Mouse (Mus musculus) heart, embryonic 11.5 days (tissue): ENCODE data around the gene Gpr152. TPM values are rescaled to one million over a fixed set of nuclear protein-coding genes. Genes with fewer than 3 reads are reported as not detected.

ENCODE experiments used
- ATAC-seq: fragments of 200-750 bp; cut with Nextera tagmentation; replicated peaks from 2 replicates; pipeline ENCODE4 v1.8.0; 2017; ENCODE audit warnings: moderate library complexity; ENCODE audit not compliant: insufficient number of reproducible peaks, low FRiP score, low TSS enrichment
- H3K27ac ChIP-seq: fragments of 300-500 bp; sonication (generic); 2 replicates; pipeline ENCODE4 v1.5.1; 2014; ENCODE audit warnings: mild to moderate bottlenecking, low read depth, low read length
- H3K27me3 ChIP-seq: fragments of 300-500 bp; sonication (generic); 2 replicates; pipeline ENCODE4 v1.6.1; 2014; ENCODE audit warnings: mild to moderate bottlenecking, low read length, mixed read lengths; ENCODE audit not compliant: control insufficient read depth, insufficient read depth
- H3K36me3 ChIP-seq: fragments of 300-500 bp; sonication (generic); 2 replicates; pipeline ENCODE4 v1.6.1; 2014; ENCODE audit warnings: mild to moderate bottlenecking, low read length, moderate library complexity, mixed read lengths; ENCODE audit not compliant: control insufficient read depth, insufficient read depth
- H3K4me1 ChIP-seq: fragments of 300-500 bp; sonication (generic); 2 replicates; pipeline ENCODE4 v1.6.1; 2014; ENCODE audit warnings: low read length; ENCODE audit not compliant: control insufficient read depth, insufficient read depth
- H3K4me2 ChIP-seq: fragments of 300-500 bp; sonication (generic); 2 replicates; pipeline ENCODE4 v1.6.1; 2014; ENCODE audit warnings: mild to moderate bottlenecking, moderate library complexity
- H3K4me3 ChIP-seq: fragments of 300-500 bp; sonication (generic); 2 replicates; pipeline ENCODE4 v1.5.1; 2014; ENCODE audit warnings: low read depth, low read length
- H3K9ac ChIP-seq: fragments of 300-500 bp; sonication (generic); 2 replicates; pipeline ENCODE4 v1.6.1; 2014; ENCODE audit warnings: mild to moderate bottlenecking, low read depth, low read length, moderate library complexity
- H3K9me3 ChIP-seq: fragments of 300-500 bp; sonication (generic); replicated peaks from 2 replicates; pipeline ENCODE4 v1.6.1; 2016; ENCODE audit warnings: low read length; ENCODE audit not compliant: control insufficient read depth
- WGBS: fragments of 180-500 bp; shearing (Covaris S2); extraction: QIAGEN DNeasy Blood & Tissue Kit; methylation state at CpG from one replicate; pipeline ENCODE4 v1.1.7; 2014; ENCODE audit not compliant: insufficient replicate concordance; 5-methylcytosine and 5-hydroxymethylcytosine counted together
- polyA plus RNA-seq: library from polyadenylated mRNA; unstranded; fragments of >200 nt; fragmentation: Nextera tagmentation; extraction: Ambion mirVana; gene quantifications from 2 replicates; pipeline ENCODE4 v1.2.1, GENCODE M21; 2014

The Gpr152 gene
- polyA plus RNA-seq, 1 experiment from 2014 or later: not detected

DNA sequence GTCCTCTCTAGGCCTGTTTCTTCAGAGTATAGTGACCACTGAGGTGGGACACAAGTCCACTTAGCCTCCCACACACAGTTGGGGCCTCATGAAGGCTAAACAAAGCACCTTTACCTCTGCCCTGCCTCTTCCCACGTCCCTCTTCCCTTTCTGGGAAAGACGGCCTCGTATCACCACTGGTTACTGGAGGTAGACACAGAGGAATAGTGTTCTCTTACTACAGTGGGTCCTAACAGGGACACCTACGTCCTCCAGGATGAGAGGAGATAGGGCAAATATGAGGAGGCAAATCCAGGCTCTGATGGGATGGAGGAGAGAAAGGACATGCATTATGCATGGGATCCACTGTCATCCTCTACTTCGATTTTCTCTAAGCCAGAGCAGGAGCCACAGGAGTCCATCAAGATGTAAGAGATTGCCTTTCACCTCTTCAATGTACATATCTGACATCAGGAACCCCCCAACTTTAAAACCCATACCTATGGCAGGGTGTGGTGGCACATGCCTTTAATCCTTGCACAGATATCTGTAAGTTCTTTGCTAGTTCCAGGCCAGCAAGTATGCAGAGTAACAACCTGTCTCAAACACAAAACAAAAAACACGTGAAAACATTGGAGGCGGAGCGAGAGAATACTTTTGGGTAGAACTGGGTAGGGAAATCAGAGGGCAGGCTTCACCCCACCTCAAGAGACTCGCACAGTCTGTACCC is 8.3 kb downstream of the Gpr152 start:
- WGBS: 36% methylated on average over 9 of the region's 9 CpGs
- Histone ChIP-seq H3K9ac (peak overlapping the region; percentile 94), H3K4me3 (peak overlapping the region; percentile 97), H3K27ac (no peak overlapping the region), H3K4me2 (peak overlapping the region; percentile 91), H3K27me3 (no peaks in the 10 kb centered on the region), H3K4me1 (peaks cover 7% of the 10 kb centered on the region), H3K9me3 (no peaks in the 10 kb centered on the region; the same call in 1 of the 2 replicates), H3K36me3 (peaks cover 12% of the 10 kb centered on the region; the same call in 1 of the 2 replicates)
- ATAC-seq: no peak

DNA sequence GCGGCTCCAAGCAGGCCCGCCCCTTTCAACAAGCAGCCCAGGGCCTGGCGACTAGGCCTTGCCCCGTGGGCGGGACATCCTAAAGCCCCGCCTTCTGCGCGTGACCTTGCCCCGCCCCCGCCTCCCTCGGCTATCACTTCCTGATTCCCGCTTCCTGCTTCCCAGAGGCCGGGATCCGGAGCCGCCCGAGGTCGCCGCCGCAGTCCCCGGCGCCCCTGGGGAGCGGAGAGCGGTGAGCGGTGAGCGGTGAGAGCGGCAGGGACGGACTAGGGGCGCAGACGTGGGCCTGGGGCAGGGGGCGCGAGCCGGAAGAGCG is 8.9 kb downstream of the Gpr152 start, which contains the start of gene Coro1b:
Gene Coro1b (plus strand): TSS at position 129 of the 316 bp plus-strand sequence.
- peaks cover 14% of the 10 kb centered on the region; the same call in 1 of the 2 replicates for H3K36me3 ChIP-seq
- no peaks in the 10 kb centered on the region for H3K27me3 ChIP-seq
- peak; percentile 90 for ATAC-seq
- peak within 1 kb of the TSS; percentile 97 for H3K4me3 ChIP-seq
- no peaks in the 10 kb centered on the region; the same call in 1 of the 2 replicates for H3K9me3 ChIP-seq
- H3K4me1 ChIP-seq: peaks cover 7% of the 10 kb centered on the region
- H3K9ac ChIP-seq: peak within 1 kb of the TSS; percentile 94
- peak within 1 kb of the TSS; percentile 91 for H3K4me2 ChIP-seq
- 0% methylated on average over 33 of the region's 33 CpGs for WGBS
- peak within 1 kb of the TSS; percentile 70 for H3K27ac ChIP-seq

DNA sequence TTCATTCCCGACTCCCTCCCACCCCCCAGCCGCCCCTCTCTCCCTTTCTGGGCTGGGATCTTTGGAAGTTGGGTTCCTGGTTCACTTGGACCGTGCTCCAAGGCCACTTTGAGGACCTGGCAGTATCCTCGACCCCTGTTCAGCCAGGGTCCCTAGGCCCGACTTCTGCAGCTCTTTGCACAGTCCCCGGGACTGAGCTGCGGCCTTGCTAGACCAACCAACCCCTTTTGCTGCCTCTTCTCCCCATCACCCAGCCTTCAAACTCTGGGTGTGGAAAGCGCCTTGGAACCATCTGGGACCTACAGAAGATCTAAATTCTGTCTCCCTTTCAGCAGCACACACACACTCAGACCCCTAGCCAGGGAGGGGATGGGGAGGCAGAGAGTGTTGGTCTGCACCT is 9.2 kb downstream of the Gpr152 start:
- Histone ChIP-seq H3K9ac (peak overlapping the region; percentile 94), H3K4me2 (peak overlapping the region; percentile 91), H3K9me3 (no peaks in the 10 kb centered on the region; the same call in 1 of the 2 replicates), H3K4me1 (peaks cover 7% of the 10 kb centered on the region), H3K4me3 (peak overlapping the region; percentile 97), H3K27me3 (no peaks in the 10 kb centered on the region), H3K36me3 (peaks cover 15% of the 10 kb centered on the region; the same call in 1 of the 2 replicates), H3K27ac (peak overlapping the region; percentile 70)
- ATAC-seq: no peak
- 3% methylated on average over 8 of the region's 8 CpGs for WGBS

DNA sequence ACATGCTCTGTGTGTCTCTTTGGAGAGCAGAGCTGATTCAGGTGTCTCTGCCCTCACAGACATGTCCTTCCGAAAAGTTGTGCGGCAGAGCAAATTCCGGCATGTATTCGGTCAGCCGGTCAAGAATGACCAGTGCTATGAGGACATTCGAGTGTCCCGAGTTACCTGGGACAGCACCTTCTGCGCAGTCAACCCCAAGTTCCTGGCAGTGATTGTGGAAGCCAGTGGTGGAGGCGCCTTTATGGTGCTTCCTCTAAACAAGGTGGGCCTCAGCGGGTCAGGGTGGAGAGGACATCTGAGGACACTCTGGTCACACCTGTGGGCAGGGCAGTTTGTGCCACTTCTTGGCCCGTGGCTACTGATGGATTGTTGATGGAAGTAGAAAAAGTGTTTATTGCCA is 9.7 kb downstream of the Gpr152 start:
- ATAC-seq: no peak
- H3K36me3 ChIP-seq: peaks cover 15% of the 10 kb centered on the region; the same call in 1 of the 2 replicates
- WGBS: 82% methylated on average over 11 of the region's 11 CpGs
- no peaks in the 10 kb centered on the region; the same call in 1 of the 2 replicates for H3K9me3 ChIP-seq
- no peaks in the 10 kb centered on the region for H3K27me3 ChIP-seq
- H3K9ac ChIP-seq: peak overlapping the region; percentile 94
- peaks cover 7% of the 10 kb centered on the region for H3K4me1 ChIP-seq
- peak overlapping the region; percentile 91 for H3K4me2 ChIP-seq
- peak overlapping the region; percentile 97 for H3K4me3 ChIP-seq
- H3K27ac ChIP-seq: no peak overlapping the region

DNA sequence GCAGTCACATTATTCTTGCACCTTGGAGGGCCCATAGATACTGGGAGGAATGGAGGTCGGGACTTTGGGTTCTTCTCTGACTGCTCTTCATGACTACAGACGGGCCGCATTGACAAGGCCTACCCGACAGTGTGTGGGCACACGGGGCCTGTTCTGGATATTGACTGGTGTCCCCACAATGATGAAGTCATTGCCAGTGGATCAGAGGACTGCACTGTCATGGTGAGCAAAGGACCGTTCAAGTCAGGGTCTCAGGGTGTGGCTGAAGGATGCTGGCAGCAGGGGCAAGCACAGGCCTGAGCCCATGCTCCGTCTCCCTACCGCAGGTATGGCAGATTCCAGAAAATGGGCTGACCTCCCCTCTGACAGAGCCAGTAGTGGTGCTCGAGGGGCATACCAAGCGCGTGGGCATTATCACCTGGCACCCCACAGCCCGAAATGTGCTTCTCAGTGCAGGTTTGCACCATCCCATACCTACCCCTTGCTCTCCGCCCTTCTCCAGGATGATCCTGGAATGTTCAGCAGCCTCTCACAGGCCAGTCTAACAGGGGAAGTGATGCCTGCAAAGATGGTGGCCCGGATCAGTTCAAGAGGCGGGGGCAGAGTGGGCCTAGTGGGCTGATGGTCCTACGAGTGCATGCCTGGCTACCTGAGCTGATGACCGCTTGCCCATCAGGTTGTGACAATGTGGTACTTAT is 10.3 kb downstream of the Gpr152 start:
- WGBS: 91% methylated on average over 17 of the region's 17 CpGs
- Histone ChIP-seq H3K4me1 (peaks cover 7% of the 10 kb centered on the region), H3K27ac (no peak overlapping the region), H3K4me3 (no peak overlapping the region; the same call in 1 of the 2 replicates), H3K36me3 (peaks cover 15% of the 10 kb centered on the region; the same call in 1 of the 2 replicates), H3K27me3 (no peaks in the 10 kb centered on the region), H3K9me3 (no peaks in the 10 kb centered on the region; the same call in 1 of the 2 replicates), H3K4me2 (no peak overlapping the region), H3K9ac (no peak overlapping the region)
- ATAC-seq: no peak

DNA sequence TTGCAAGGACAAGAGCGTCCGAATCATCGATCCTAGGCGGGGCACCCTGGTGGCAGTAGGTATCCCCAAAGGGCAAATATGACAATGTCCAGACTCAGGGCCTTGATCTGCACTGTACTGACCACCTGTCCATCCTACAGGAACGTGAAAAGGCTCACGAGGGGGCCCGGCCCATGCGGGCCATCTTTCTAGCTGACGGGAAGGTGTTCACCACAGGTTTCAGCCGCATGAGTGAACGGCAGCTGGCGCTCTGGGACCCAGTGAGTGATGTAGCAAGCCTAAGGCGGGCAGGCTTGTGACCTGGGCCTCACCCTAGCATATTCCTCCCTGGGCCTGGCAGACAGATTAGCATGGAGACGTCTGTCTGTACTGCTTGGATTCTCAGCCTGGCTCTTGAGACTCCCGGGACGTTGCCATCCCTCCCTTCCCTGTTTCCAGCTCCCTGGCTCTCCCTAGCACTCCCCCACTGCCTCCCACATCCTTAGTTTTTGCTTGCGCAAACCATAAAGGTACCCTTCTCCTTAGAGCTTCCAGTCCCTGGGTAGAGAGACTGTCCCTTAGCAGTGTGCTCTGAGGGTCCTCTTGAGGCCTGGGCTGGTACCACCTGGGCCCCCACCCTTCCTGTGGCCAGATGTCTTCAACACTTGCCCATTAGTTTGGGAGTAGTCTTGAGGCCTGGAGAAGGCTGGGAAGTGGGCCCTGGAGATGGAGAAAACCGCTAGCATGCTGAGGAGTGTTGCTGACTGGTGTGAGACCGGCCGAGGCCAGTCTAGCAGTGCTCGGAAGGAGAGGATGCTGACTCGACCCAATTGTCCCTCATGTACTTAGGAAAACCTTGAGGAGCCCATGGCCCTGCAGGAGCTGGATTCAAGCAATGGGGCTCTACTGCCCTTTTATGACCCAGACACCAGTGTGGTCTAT is 11.2 kb downstream of the Gpr152 start:
- H3K9me3 ChIP-seq: no peaks in the 10 kb centered on the region; the same call in 1 of the 2 replicates
- no peak overlapping the region for H3K9ac ChIP-seq
- WGBS: 89% methylated on average over 22 of the region's 22 CpGs
- peaks cover 16% of the 10 kb centered on the region; the same call in 1 of the 2 replicates for H3K36me3 ChIP-seq
- H3K27ac ChIP-seq: no peak overlapping the region
- H3K4me2 ChIP-seq: no peak overlapping the region
- H3K27me3 ChIP-seq: no peaks in the 10 kb centered on the region
- H3K4me1 ChIP-seq: peaks cover 7% of the 10 kb centered on the region
- no peak for ATAC-seq
- no peak overlapping the region for H3K4me3 ChIP-seq

DNA sequence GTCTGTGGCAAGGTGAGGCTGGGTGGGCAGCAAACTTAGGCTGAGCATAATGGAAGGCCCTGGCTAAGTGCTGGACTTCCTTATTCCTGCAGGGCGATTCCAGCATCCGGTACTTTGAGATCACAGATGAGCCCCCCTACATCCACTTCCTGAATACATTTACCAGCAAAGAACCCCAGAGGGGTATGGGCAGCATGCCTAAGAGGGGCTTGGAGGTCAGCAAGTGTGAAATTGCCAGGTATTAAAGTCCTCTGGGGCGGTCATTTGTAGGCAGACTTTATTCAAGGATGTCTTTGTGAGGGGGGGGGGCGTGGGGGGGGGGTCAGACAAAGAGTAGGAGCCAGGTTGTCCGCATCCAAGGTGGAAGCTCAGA is 11.9 kb downstream of the Gpr152 start:
- no peak for ATAC-seq
- Histone ChIP-seq H3K4me1 (peaks cover 7% of the 10 kb centered on the region), H3K27me3 (no peaks in the 10 kb centered on the region), H3K9ac (no peak overlapping the region), H3K36me3 (peaks cover 17% of the 10 kb centered on the region; the same call in 1 of the 2 replicates), H3K9me3 (no peaks in the 10 kb centered on the region), H3K27ac (no peak overlapping the region), H3K4me2 (no peak overlapping the region), H3K4me3 (no peak overlapping the region)
- 70% methylated on average over 5 of the region's 5 CpGs for WGBS

DNA sequence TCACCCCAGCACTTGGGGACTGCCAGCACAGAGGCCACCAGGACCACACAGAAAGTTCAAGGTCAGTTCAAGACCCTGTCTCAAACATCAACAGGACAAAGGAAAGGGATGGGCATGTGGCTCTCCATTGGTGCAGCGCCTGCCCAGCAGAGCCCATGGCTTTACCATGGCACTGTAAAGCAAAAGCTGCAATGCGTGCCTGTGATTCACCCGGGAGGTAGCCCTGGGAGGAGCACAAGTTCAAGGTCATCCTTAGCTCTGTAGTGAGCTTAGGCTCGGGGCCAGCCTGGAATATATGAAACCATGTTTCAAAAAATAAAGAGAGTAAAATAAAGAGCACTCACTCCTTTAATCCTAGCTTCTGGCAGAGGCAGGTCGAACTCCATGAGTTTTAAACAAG is 12.3 kb downstream of the Gpr152 start:
- H3K4me2 ChIP-seq: no peak overlapping the region
- H3K36me3 ChIP-seq: peaks cover 17% of the 10 kb centered on the region; the same call in 1 of the 2 replicates
- H3K9ac ChIP-seq: no peak overlapping the region
- WGBS: 85% methylated on average over 5 of the region's 5 CpGs
- no peak overlapping the region for H3K27ac ChIP-seq
- no peaks in the 10 kb centered on the region for H3K9me3 ChIP-seq
- ATAC-seq: no peak
- H3K4me1 ChIP-seq: peaks cover 7% of the 10 kb centered on the region
- no peaks in the 10 kb centered on the region for H3K27me3 ChIP-seq
- no peak overlapping the region for H3K4me3 ChIP-seq
